Comparison of ENCODE assay signal across 8 mouse cellular contexts in the genomic region with DNA sequence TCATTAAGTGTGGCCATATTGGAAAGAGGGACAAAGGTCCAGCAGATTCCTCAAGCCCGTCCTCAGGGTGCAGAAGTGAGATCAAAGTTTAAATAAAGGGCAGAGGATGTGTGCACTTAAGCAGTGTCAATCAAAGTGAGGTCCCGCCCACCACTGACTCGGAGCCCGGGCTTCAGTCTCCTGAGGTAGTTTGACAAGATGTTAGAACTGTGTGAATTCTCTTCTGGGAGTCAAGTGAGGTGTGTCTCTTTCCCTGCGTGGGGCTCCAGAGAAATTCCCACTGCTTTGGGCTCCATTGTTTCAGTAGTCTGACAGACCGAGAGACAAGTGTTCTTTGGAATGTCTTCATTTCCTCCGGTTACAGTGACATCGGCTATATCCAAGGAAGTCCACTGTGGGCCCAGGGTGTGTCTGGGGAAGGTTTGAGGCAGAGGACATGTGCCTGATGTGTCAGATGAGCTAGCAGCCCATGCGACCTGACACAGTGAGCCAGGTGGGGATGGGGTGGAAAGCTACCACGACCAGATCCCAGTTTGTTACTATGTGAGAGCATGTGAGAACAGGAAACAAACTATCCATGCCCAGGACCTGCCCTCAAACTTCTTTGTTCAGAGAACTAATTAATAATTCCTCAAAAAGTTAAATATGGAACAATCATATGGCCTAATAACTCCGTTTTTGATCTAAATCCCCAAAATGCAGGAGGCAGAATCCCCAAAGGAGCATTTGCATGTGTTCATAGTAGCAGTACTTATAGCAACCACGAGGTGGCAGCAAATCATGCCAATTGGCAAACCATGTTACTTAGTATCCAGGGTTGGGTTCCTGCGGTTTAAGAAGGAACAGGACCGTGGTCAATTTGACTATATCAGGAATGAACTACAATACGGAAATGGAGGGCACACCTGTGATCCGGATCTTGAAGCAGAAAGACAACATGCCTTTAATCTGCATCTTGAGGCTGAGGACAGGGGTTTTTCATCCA. TPM values are rescaled to one million over a fixed set of nuclear protein-coding genes. Genes with fewer than 3 reads are reported as not detected.
DNase-seq lines count a peak whose midpoint lies in the region; ATAC-seq and TF ChIP-seq lines count a peak whose summit lies in the region.

No protein-coding gene starts in this region.

- no peak overlapping the region for H3K9ac ChIP-seq in hindbrain, embryonic 15.5 days

- no peaks in the 10 kb centered on the region for H3K27me3 ChIP-seq in Patski
- no peaks in the 10 kb centered on the region for H3K27me3 ChIP-seq in hindbrain, embryonic 15.5 days

- POLR2A ChIA-PET in Patski (lab: Charles Lee) = no interaction called here

- no peak overlapping the region for H3K4me3 ChIP-seq in hindbrain, embryonic 15.5 days

- no peaks in the 10 kb centered on the region for H3K4me1 ChIP-seq in hindbrain, embryonic 15.5 days (replicated peaks)

- no peak overlapping the region for H3K27ac ChIP-seq in hindbrain, embryonic 15.5 days (replicated peaks)

- H3K36me3 ChIP-seq in hindbrain, embryonic 15.5 days = no peaks in the 10 kb centered on the region

- WGBS in hindbrain, embryonic 15.5 days = 48% methylated on average over 16 of the region's 16 CpGs

- CTCF ChIA-PET in Patski (lab: Charles Lee) = interaction anchor here (0.8 to 1.5 kb wide), 5 partner anchors 10 to 626 kb away, joined by 3 to 6 read pairs (median 4); no protein-coding TSS in a partner anchor

- in situ Hi-C loops in Patski (cut with MboI; ENCODE audit: low pct_unique_long_range_greater_than_20kb) = loop anchor here (5.0 kb wide), 3 partner anchors 330 to 905 kb away; no protein-coding TSS in a partner anchor

- DNase-seq in Patski (ENCODE audit: low read depth, low spot score) = no peak
- DNase-seq in cerebellum, adult 9-11 months = peak; percentile 56
- peak; percentile 56 to 96 for DNase-seq in frontal cortex, adult 2 months (ENCODE audit: extremely low spot score in 1 of 2, low spot score in 1 of 2)
- DNase-seq in layer of hippocampus, postnatal 36 days = peak; percentile 66 to 75
- DNase-seq in lung, postnatal 25 days (ENCODE audit: low spot score) = peak; percentile 82
- DNase-seq in retina, postnatal 7 days (ENCODE audit: low read depth, low spot score) = peak; percentile 62
- DNase-seq in urinary bladder, adult 18-20 months (ENCODE audit: low spot score in 2 of 2) = peak; percentile 53 to 66

- H3K4me2 ChIP-seq in hindbrain, embryonic 15.5 days = no peak overlapping the region

- H3K9me3 ChIP-seq in hindbrain, embryonic 15.5 days = no peaks in the 10 kb centered on the region

- no peak for ATAC-seq in Patski
- ATAC-seq in hindbrain, embryonic 15.5 days (ENCODE audit: low FRiP score, low read depth) = peak; percentile 40; the same call in 1 of the 2 replicates

- peak; percentile 75 for TF ChIP-seq CTCF in Patski (IDR thresholded peaks at IDR 0.05)

RNA-seq across cellular contexts. Expression of a gene that starts 19.6 kb away (rescaled TPM):
- 59.7 TPM for polyA plus RNA-seq in Patski (2021)
- 39.1 and 46.3 TPM in 2 replicates for polyA plus RNA-seq in frontal cortex, adult 2 months (2012; rRNA removed)
- 41.5 and 42.6 TPM in 2 replicates for polyA plus RNA-seq in hindbrain, embryonic 15.5 days (2015; fragmentation: Nextera tagmentation; extraction: Ambion mirVana)
- total RNA-seq in layer of hippocampus, postnatal 36 days (2021) = 10 to 100 TPM; 60.2 to 61.2 TPM
